Mouse (Mus musculus): ENCODE data around the gene Sipa1l3.

- TF ChIP-seq POLR2A (IDR thresholded peaks at IDR 0.05; ENCODE audit: borderline replicate concordance, insufficient read depth, low read length) (no peak), CTCF (IDR thresholded peaks at IDR 0.05; ENCODE audit: borderline replicate concordance, insufficient read depth, low read depth, low read length) (no peak)
Measured at GRCm38 (mm10) chr7:29550691-29551090, 32.2 kb upstream of the Sipa1l3 start.
